Mouse (Mus musculus): Measurements from ENCODE around the gene Iqcf5. TPM values are rescaled to one million over a fixed set of nuclear protein-coding genes. Genes with fewer than 3 reads are reported as not detected.
A peak's percentile ranks its signal among the peaks of the same experiment; 100 is the strongest.
"Not testable (repeated sequence)": the region's sequence is repeated elsewhere in the genome, so short reads cannot be mapped to it uniquely, and the experiment has no call there.

Iqcf5 gene
- total RNA-seq, 2 experiments from 2014 or later: 1.5 TPM; not detected in 1

GRCm38 (mm10) chr9:106481075-106481474, 33.3 kb upstream of the Iqcf5 start:
- DNase-seq (ENCODE audit: low spot score in 2 of 2): peak in 1 of 2 experiments; percentile 2

- no peak for DNase-seq (ENCODE audit: low spot score in 2 of 2)
Observed at GRCm38 (mm10) chr9:106481676-106482075, 32.7 kb upstream of the Iqcf5 start.

GRCm38 (mm10) chr9:106482578-106483115, 31.7 kb upstream of the Iqcf5 start:
- DNase-seq (ENCODE audit: low spot score in 2 of 2): no peak

- no peak for DNase-seq (ENCODE audit: low spot score in 2 of 2)
Observed at GRCm38 (mm10) chr9:106483136-106483535, 31.2 kb upstream of the Iqcf5 start.

GRCm38 (mm10) chr9:106483606-106484005, 30.8 kb upstream of the Iqcf5 start:
- DNase-seq (ENCODE audit: low spot score in 2 of 2): no peak

GRCm38 (mm10) chr9:106485076-106485475, 29.3 kb upstream of the Iqcf5 start:
- DNase-seq (ENCODE audit: low spot score in 2 of 2): no peak

- not testable (repeated sequence) for DNase-seq (ENCODE audit: low spot score in 2 of 2)
Observed at GRCm38 (mm10) chr9:106487602-106488001, 26.8 kb upstream of the Iqcf5 start.

GRCm38 (mm10) chr9:106499667-106500066, 14.7 kb upstream of the Iqcf5 start, which contains the start of gene Iqcf1:
Iqcf1 (plus strand) TSS chr9:106499967.
- DNase-seq (ENCODE audit: low spot score in 2 of 2): no peak

- no peak for DNase-seq (ENCODE audit: low spot score in 2 of 2)
Observed at GRCm38 (mm10) chr9:106501846-106502245, 12.5 kb upstream of the Iqcf5 start.

GRCm38 (mm10) chr9:106504246-106504645, 10.1 kb upstream of the Iqcf5 start:
- no peak for DNase-seq (ENCODE audit: low spot score in 2 of 2)

- DNase-seq (ENCODE audit: low spot score in 2 of 2): no peak
Observed at GRCm38 (mm10) chr9:106509356-106509755, 5.0 kb upstream of the Iqcf5 start.

GRCm38 (mm10) chr9:106512729-106513450, 1.5 kb upstream of the Iqcf5 start:
- DNase-seq (ENCODE audit: low spot score in 2 of 2): peak in 1 of 2 experiments; percentile 11

GRCm38 (mm10) chr9:106513566-106513965, 807 bp upstream of the Iqcf5 start:
- no peak for DNase-seq (ENCODE audit: low spot score in 2 of 2)

GRCm38 (mm10) chr9:106519433-106519832, 5.1 kb downstream of the Iqcf5 start:
- DNase-seq (ENCODE audit: low spot score in 2 of 2): no peak

- no peak for DNase-seq (ENCODE audit: low spot score in 2 of 2)
Observed at GRCm38 (mm10) chr9:106519909-106520308, 5.5 kb downstream of the Iqcf5 start.

GRCm38 (mm10) chr9:106531833-106532232, 17.5 kb downstream of the Iqcf5 start:
- DNase-seq (ENCODE audit: low spot score in 2 of 2): peak; percentile 17 to 34

- DNase-seq (ENCODE audit: low spot score in 2 of 2): no peak
Observed at GRCm38 (mm10) chr9:106534296-106534695, 19.9 kb downstream of the Iqcf5 start.

- DNase-seq (ENCODE audit: low spot score in 2 of 2): no peak
Observed at GRCm38 (mm10) chr9:106534975-106535374, 20.6 kb downstream of the Iqcf5 start.

- DNase-seq (ENCODE audit: low spot score in 2 of 2): no peak
Observed at GRCm38 (mm10) chr9:106561531-106561930, 47.2 kb downstream of the Iqcf5 start, which contains the start of gene Iqcf3. Iqcf3 (minus strand) TSS chr9:106561631.

- no peak for DNase-seq (ENCODE audit: low spot score in 2 of 2)
Observed at GRCm38 (mm10) chr9:106562291-106562690, 47.9 kb downstream of the Iqcf5 start.

- no peak for DNase-seq (ENCODE audit: low spot score in 2 of 2)
Observed at GRCm38 (mm10) chr9:106564025-106564424, 49.7 kb downstream of the Iqcf5 start.

Data from layer of hippocampus, postnatal 10 days (tissue).